Mouse (Mus musculus): ENCODE measurements around the gene Cfh. TPM values are rescaled to one million over a fixed set of nuclear protein-coding genes. Genes with fewer than 3 reads are reported as not detected.

The Cfh gene
- total and polyA plus RNA-seq, 2 experiments from 2014 or later = 24.4 to 26.5 TPM

GRCm38 (mm10) chr1:140180125-140180524, 3.4 kb downstream of the Cfh start:
- Histone ChIP-seq H3K9me3 (replicated peaks; ENCODE audit: control insufficient read depth, low read length) (no peaks in the 10 kb centered on the region), H3K27ac (ENCODE audit: low read depth) (no peak overlapping the region), H3K4me3 (ENCODE audit: low read depth, low read length) (no peak overlapping the region), H3K4me1 (ENCODE audit: control insufficient read depth, insufficient read depth) (0 out of 2 replicates have a peak, but pooled peaks cover 4% of the 10 kb centered on the region), H3K36me3 (replicated peaks; ENCODE audit: control insufficient read depth, insufficient read depth, low read length) (no peaks in the 10 kb centered on the region), H3K4me2 (ENCODE audit: low read depth, low read length) (no peak overlapping the region), H3K27me3 (ENCODE audit: control insufficient read depth, insufficient read depth, low read length) (no peaks in the 10 kb centered on the region), H3K9ac (replicated peaks; ENCODE audit: low read depth, low read length) (no peak overlapping the region)
- no peak for DNase-seq (ENCODE audit: low spot score)
- TF ChIP-seq EP300 (IDR thresholded peaks at IDR 0.05; ENCODE audit: low read depth) (no peak), CTCF (IDR thresholded peaks at IDR 0.05; ENCODE audit: low read depth) (no peak)
- 61% methylated on average over 1 of the region's 1 CpGs for WGBS
- ATAC-seq (ENCODE audit: insufficient read depth, low read depth) = no peak

- H3K27me3 ChIP-seq (ENCODE audit: control insufficient read depth, insufficient read depth, low read length) = no peaks in the 10 kb centered on the region
- H3K27ac ChIP-seq (ENCODE audit: low read depth) = no peak overlapping the region
- TF ChIP-seq CTCF (IDR thresholded peaks at IDR 0.05; ENCODE audit: low read depth) (no peak), EP300 (IDR thresholded peaks at IDR 0.05; ENCODE audit: low read depth) (no peak)
- WGBS = 34% methylated on average over 2 of the region's 2 CpGs
- H3K4me1 ChIP-seq (ENCODE audit: control insufficient read depth, insufficient read depth) = no peaks in the 10 kb centered on the region
- no peak overlapping the region for H3K4me3 ChIP-seq (ENCODE audit: low read depth, low read length)
- H3K9ac ChIP-seq (replicated peaks; ENCODE audit: low read depth, low read length) = no peak overlapping the region
- H3K4me2 ChIP-seq (ENCODE audit: low read depth, low read length) = no peak overlapping the region
- DNase-seq (ENCODE audit: low spot score) = no peak
- no peaks in the 10 kb centered on the region for H3K36me3 ChIP-seq (replicated peaks; ENCODE audit: control insufficient read depth, insufficient read depth, low read length)
- H3K9me3 ChIP-seq (replicated peaks; ENCODE audit: control insufficient read depth, low read length) = no peaks in the 10 kb centered on the region
- peak; percentile 55; the same call in 1 of the 2 replicates for ATAC-seq (ENCODE audit: insufficient read depth, low read depth)
Measured at GRCm38 (mm10) chr1:140175442-140175841, 8.1 kb downstream of the Cfh start.

GRCm38 (mm10) chr1:140171581-140172154, 11.9 kb downstream of the Cfh start:
- TF ChIP-seq EP300 (IDR thresholded peaks at IDR 0.05; ENCODE audit: low read depth) (no peak), CTCF (IDR thresholded peaks at IDR 0.05; ENCODE audit: low read depth) (peak; percentile 63)

DNA sequence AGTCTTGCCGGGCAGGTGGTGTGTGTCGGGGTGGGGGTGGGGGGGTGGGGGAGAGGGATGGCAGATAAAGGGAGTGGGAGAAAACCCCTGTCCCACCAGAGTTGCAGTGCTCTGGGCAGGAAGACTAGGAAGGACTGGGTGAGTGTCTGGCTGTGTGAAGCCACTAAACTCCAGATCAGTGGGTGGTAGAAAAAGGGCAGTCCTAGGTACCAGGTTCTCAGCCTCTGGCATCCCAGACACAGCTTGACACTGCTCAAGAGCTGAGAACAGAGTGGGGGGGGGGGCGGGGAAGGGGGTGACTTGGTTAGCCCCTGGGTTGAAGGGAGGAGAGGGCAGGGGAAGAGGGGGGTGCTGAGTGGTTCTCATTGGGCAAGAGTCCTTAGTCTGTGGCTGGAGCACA, 24.6 kb downstream of the Cfh start:
- 67% methylated on average over 3 of the region's 3 CpGs for WGBS

More at GRCm38 (mm10) chr1:140171581-140172154, 11.9 kb downstream of the Cfh start:
- Histone ChIP-seq H3K4me2 (ENCODE audit: low read depth, low read length) (no peak overlapping the region; the same call in 1 of the 2 replicates), H3K9ac (replicated peaks; ENCODE audit: low read depth, low read length) (no peak overlapping the region), H3K4me1 (ENCODE audit: control insufficient read depth, insufficient read depth) (no peaks in the 10 kb centered on the region), H3K27ac (ENCODE audit: low read depth) (no peak overlapping the region), H3K36me3 (replicated peaks; ENCODE audit: control insufficient read depth, insufficient read depth, low read length) (no peaks in the 10 kb centered on the region), H3K4me3 (ENCODE audit: low read depth, low read length) (no peak overlapping the region), H3K27me3 (ENCODE audit: control insufficient read depth, insufficient read depth, low read length) (no peaks in the 10 kb centered on the region), H3K9me3 (replicated peaks; ENCODE audit: control insufficient read depth, low read length) (no peaks in the 10 kb centered on the region)
- DNase-seq (ENCODE audit: low spot score) (no peak), ATAC-seq (ENCODE audit: insufficient read depth, low read depth) (no peak)
- 25% methylated on average over 4 of the region's 4 CpGs for WGBS

DNA sequence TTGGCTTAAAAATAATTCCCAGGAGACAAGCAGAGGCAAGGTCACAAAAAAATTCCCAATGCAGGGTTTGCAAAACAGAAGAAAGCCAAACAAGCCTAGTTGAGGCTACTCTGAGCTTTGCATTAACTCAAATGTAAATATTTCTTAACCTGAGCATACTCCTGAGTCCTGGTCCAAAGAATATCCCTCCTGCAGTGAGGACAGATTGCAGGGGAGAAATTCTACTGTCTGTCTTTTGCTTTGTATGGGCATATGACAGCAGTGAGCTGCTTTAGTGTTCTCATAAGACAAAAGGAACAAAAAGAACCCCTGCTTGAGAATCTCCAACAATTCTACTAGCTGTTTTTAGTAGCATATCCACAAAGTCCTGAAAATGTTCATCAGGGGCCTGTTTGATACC, 114.1 kb downstream of the Cfh start:
- Histone ChIP-seq H3K4me2 (ENCODE audit: low read depth, low read length) (no peak overlapping the region), H3K27ac (ENCODE audit: low read depth) (no peak overlapping the region), H3K4me3 (ENCODE audit: low read depth, low read length) (no peak overlapping the region), H3K9me3 (replicated peaks; ENCODE audit: control insufficient read depth, low read length) (no peaks in the 10 kb centered on the region), H3K9ac (replicated peaks; ENCODE audit: low read depth, low read length) (no peak overlapping the region), H3K4me1 (ENCODE audit: control insufficient read depth, insufficient read depth) (no peaks in the 10 kb centered on the region), H3K36me3 (replicated peaks; ENCODE audit: control insufficient read depth, insufficient read depth, low read length) (no peaks in the 10 kb centered on the region), H3K27me3 (ENCODE audit: control insufficient read depth, insufficient read depth, low read length) (no peaks in the 10 kb centered on the region)
- DNase-seq (ENCODE audit: low spot score) (no peak), ATAC-seq (ENCODE audit: insufficient read depth, low read depth) (no peak)
- TF ChIP-seq EP300 (IDR thresholded peaks at IDR 0.05; ENCODE audit: low read depth) (no peak), CTCF (IDR thresholded peaks at IDR 0.05; ENCODE audit: low read depth) (no peak)

More for the DNA sequence above, 24.6 kb downstream of the Cfh start:
- no peaks in the 10 kb centered on the region for H3K9me3 ChIP-seq (replicated peaks; ENCODE audit: control insufficient read depth, low read length)
- ATAC-seq (ENCODE audit: insufficient read depth, low read depth) = no peak
- TF ChIP-seq CTCF (IDR thresholded peaks at IDR 0.05; ENCODE audit: low read depth) = no peak
- TF ChIP-seq EP300 (IDR thresholded peaks at IDR 0.05; ENCODE audit: low read depth) = no peak
- no peak overlapping the region for H3K9ac ChIP-seq (replicated peaks; ENCODE audit: low read depth, low read length)
- no peak for DNase-seq (ENCODE audit: low spot score)
- no peaks in the 10 kb centered on the region for H3K4me1 ChIP-seq (ENCODE audit: control insufficient read depth, insufficient read depth)
- H3K27me3 ChIP-seq (ENCODE audit: control insufficient read depth, insufficient read depth, low read length) = no peaks in the 10 kb centered on the region
- no peak overlapping the region for H3K4me2 ChIP-seq (ENCODE audit: low read depth, low read length)
- H3K36me3 ChIP-seq (replicated peaks; ENCODE audit: control insufficient read depth, insufficient read depth, low read length) = no peaks in the 10 kb centered on the region
- no peak overlapping the region for H3K4me3 ChIP-seq (ENCODE audit: low read depth, low read length)
- no peak overlapping the region for H3K27ac ChIP-seq (ENCODE audit: low read depth)

Other genes with a start within 250 kb of the Cfh start
- gene Kcnt2, start 62.4 kb upstream of the Cfh start, total RNA-seq (2014; rRNA removed; ENCODE audit: low replicate concordance) = 0.38 and 1.4 TPM in 2 replicates
- 0.42 and 0.59 TPM in 2 replicates for gene Kcnt2, start 62.4 kb upstream of the Cfh start, polyA plus RNA-seq (2015; fragmentation: Nextera tagmentation; extraction: Ambion mirVana)